Mouse (Mus musculus) olfactory bulb, adult 2 months (tissue): ENCODE results near the gene Olfr969. TPM values are rescaled to one million over a fixed set of nuclear protein-coding genes. Genes with fewer than 3 reads are reported as not detected.
"Not testable (repeated sequence)": the region's sequence is repeated elsewhere in the genome, so short reads cannot be mapped to it uniquely, and the experiment has no call there.

Experiments used
- H3K27ac ChIP-seq: fragments of 200-500 bp; 2 replicates; pipeline ENCODE4 v1.5.1; 2012; ENCODE audit warnings: low read depth, low read length; ENCODE audit not compliant: insufficient read depth
- H3K4me1 ChIP-seq: fragments of 200-500 bp; 2 replicates; pipeline ENCODE4 v1.6.1; 2012; ENCODE audit warnings: low read length; ENCODE audit not compliant: control insufficient read depth, insufficient read depth
- H3K4me3 ChIP-seq: fragments of 200-500 bp; 2 replicates; pipeline ENCODE4 v1.5.1; 2012; ENCODE audit warnings: mild to moderate bottlenecking, low read depth, low read length, moderate library complexity; ENCODE audit not compliant: insufficient read depth
- CTCF ChIP-seq: fragments of 200-500 bp; IDR thresholded peaks from 2 replicates; pipeline ENCODE4 v1.5.1; 2012; ENCODE audit warnings: low read depth, mild to moderate bottlenecking, low read length, moderate library complexity; ENCODE audit not compliant: insufficient read depth
- POLR2A ChIP-seq: fragments of 200-500 bp; IDR thresholded peaks from 2 replicates; pipeline ENCODE4 v1.6.1; 2012; ENCODE audit warnings: mild to moderate bottlenecking, low read depth, low read length, moderate library complexity; ENCODE audit not compliant: insufficient read depth
- WGBS: fragments of 180-500 bp; shearing (Covaris S2); methylation state at CpG from one replicate; pipeline ENCODE4 v1.1.7; 2018; 5-methylcytosine and 5-hydroxymethylcytosine counted together
- polyA plus RNA-seq: library from polyadenylated mRNA; stranded (reverse); fragments of >200 nt; gene quantifications from 2 replicates; pipeline ENCODE4 v1.2.4, GENCODE M21; 2012; ENCODE audit warnings: low replicate concordance; ENCODE audit not compliant: missing spikeins, insufficient read depth, insufficient read length

The Olfr969 gene
- polyA plus RNA-seq: not detected in 2 replicates

DNA sequence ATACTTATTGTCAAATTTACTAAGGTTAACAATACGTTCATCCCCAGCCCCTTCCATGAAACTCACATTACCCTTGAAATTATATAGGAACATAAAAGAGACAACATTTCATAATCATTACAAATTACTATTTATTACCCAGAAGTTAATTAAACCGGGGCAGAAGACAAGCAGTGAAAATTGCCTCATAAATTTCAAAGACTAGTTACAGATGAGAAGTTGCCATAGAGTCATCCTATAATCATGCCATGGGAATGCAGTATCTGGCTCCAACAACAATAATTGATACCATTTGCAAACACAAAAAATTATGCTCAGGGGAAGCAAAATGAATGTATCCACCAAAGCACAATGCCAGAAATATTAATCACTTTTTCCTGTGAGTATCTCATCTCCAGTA lies at the start of gene Olfr969:
Olfr969 (plus strand) TSS at position 388 of the 400 bp plus-strand sequence.
- Histone ChIP-seq H3K27ac (no peak within 1 kb of the TSS), H3K4me3 (no peak within 1 kb of the TSS), H3K4me1 (no peaks in the 10 kb centered on the region)
- TF ChIP-seq POLR2A (no peak), CTCF (no peak)
- WGBS: 54% methylated on average over 2 of the region's 2 CpGs

DNA sequence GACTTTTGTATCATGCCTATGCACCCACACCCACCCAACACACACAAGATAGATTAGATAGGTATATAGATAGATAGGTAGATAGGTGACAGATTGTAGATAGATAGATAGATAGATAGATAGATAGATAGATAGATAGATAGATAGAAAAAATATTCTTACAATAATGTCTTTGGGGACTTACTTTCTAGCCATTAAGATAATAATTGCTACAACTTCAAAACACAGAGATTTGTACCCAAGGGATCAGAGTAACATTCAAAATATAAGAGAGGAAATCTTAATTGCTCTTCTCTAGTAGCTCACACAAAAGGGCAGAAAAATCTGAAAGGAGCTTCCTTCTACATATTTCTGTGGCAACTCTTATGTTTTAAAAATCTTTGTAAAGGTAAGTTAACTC lies 44.8 kb upstream of the Olfr969 start, which contains the start of gene Olfr967:
Olfr967 (plus strand) TSS at position 301 of the 400 bp plus-strand sequence.
- TF ChIP-seq POLR2A: no peak
- TF ChIP-seq CTCF: no peak
- Histone ChIP-seq H3K27ac (no peak within 1 kb of the TSS), H3K4me3 (no peak within 1 kb of the TSS), H3K4me1 (no peaks in the 10 kb centered on the region)

DNA sequence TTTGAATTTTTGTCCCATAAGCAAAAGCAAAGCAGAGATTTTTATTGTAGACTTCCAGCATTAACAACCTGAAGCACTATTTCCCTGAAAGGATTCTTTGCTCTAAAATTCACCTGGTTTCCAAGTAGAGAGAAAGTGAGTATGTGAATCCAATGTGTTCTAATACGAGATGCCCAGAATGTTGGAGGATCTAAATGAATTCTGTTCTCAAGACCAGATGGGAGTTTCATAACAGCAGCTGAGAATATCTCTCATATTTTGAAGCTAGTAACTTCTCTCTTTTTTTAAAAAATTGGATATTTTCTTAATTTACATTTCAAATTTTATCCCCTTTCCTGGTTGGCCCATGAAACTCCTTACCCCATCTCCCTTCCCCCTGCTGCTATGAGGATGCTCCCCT lies 44.3 kb upstream of the Olfr969 start:
- WGBS: 84% methylated on average over 1 of the region's 1 CpGs
- no peaks in the 10 kb centered on the region for H3K4me1 ChIP-seq
- H3K4me3 ChIP-seq: no peak overlapping the region
- no peak overlapping the region for H3K27ac ChIP-seq
- TF ChIP-seq CTCF (no peak), POLR2A (no peak)

GRCm38 (mm10) chr9:39783153-39783552 lies 7.6 kb upstream of the Olfr969 start, which contains the start of gene Olfr968:
Olfr968 (minus strand) TSS chr9:39783253.
- H3K4me1 ChIP-seq: no peaks in the 10 kb centered on the region
- H3K4me3 ChIP-seq: no peak within 1 kb of the TSS
- no peak within 1 kb of the TSS for H3K27ac ChIP-seq
- 80% methylated on average over 1 of the region's 1 CpGs for WGBS
- TF ChIP-seq POLR2A (no peak), CTCF (no peak)

DNA sequence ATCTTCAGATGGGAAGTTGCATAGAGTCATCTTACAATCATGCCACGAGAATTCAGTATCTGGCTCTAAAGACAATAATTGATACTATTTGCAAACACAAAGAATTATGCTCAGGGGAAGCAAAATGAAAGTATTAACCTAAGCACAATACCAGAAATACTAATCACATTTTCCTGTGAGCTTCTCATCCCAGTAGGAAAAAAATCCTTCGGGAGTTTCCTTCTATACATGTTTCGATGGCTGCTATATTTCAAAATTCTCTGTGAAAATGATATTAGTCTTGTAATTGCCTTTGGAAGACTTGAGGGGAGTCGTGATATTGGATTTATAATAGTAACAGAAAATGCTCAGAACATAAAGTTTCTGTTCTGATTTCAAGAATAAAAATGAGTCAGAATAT lies 17.8 kb downstream of the Olfr969 start, which contains the start of gene Olfr970:
Olfr970 (plus strand) TSS at position 301 of the 400 bp plus-strand sequence.
- 75% methylated on average over 4 of the region's 4 CpGs for WGBS
- Histone ChIP-seq H3K4me3 (no peak within 1 kb of the TSS), H3K4me1 (no peaks in the 10 kb centered on the region), H3K27ac (no peak within 1 kb of the TSS)
- TF ChIP-seq CTCF (no peak), POLR2A (no peak)

DNA sequence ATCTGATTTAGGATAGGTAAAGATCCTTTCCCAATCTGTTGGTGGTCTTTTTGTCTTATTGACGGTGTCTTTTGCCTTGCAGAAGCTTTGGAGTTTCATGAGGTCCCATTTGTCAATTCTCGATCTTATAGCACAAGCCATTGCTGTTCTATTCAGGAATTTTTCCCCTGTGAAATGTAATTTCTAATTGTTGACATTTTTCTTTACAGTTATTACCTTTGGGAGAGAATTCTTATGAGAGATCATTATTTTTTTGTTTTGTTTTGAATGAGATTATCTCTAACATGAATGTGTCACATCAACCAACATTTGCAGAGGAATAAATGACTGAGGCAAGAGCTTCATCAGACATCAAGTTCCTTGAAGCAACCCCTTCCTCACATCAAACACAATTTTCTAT lies 45.8 kb downstream of the Olfr969 start, which contains the start of gene Olfr971:
Olfr971 (plus strand) TSS at position 301 of the 400 bp plus-strand sequence.
- H3K4me1 ChIP-seq, H3K27ac ChIP-seq, H3K4me3 ChIP-seq: not testable (repeated sequence)
- WGBS: 88% methylated on average over 2 of the region's 2 CpGs

Other genes starting within 250 kb of the Olfr969 start
- not detected in 2 replicates for gene Olfr958, start 236.9 kb upstream of the Olfr969 start, polyA plus RNA-seq
- gene Olfr959, start 215.4 kb upstream of the Olfr969 start, polyA plus RNA-seq: not detected in 2 replicates
- not detected in 2 replicates for gene AW551984, start 186.5 kb upstream of the Olfr969 start, polyA plus RNA-seq
- gene Olfr148, start 180.3 kb upstream of the Olfr969 start, polyA plus RNA-seq: not detected in 2 replicates
- gene Olfr960, start 169.6 kb upstream of the Olfr969 start, polyA plus RNA-seq: not detected in 2 replicates
- not detected in 2 replicates for gene Olfr961, start 145.9 kb upstream of the Olfr969 start, polyA plus RNA-seq
- not detected in 2 replicates for gene Olfr963, start 123.7 kb upstream of the Olfr969 start, polyA plus RNA-seq
- not detected in 2 replicates for gene Olfr149, start 83.8 kb upstream of the Olfr969 start, polyA plus RNA-seq
- not detected in 2 replicates for gene Olfr965, start 79.6 kb upstream of the Olfr969 start, polyA plus RNA-seq
- gene Olfr150, start 60.0 kb upstream of the Olfr969 start, polyA plus RNA-seq: not detected in 2 replicates
- gene Olfr967, start 44.7 kb upstream of the Olfr969 start, polyA plus RNA-seq: not detected in 2 replicates
- gene Olfr968, start 7.7 kb upstream of the Olfr969 start, polyA plus RNA-seq: not detected in 2 replicates
- not detected in 2 replicates for gene Olfr970, start 17.9 kb downstream of the Olfr969 start, polyA plus RNA-seq
- not detected in 2 replicates for gene Olfr971, start 45.9 kb downstream of the Olfr969 start, polyA plus RNA-seq
- gene Olfr972, start 75.5 kb downstream of the Olfr969 start, polyA plus RNA-seq: not detected in 2 replicates
- not detected in 2 replicates for gene Olfr229, start 116.4 kb downstream of the Olfr969 start, polyA plus RNA-seq
- gene Olfr974, start 146.6 kb downstream of the Olfr969 start, polyA plus RNA-seq: not detected in 2 replicates
- gene Olfr975, start 161.1 kb downstream of the Olfr969 start, polyA plus RNA-seq: not detected in 2 replicates
- not detected in 2 replicates for gene Olfr976, start 170.2 kb downstream of the Olfr969 start, polyA plus RNA-seq
- gene Olfr978, start 201.2 kb downstream of the Olfr969 start, polyA plus RNA-seq: not detected in 2 replicates
- not detected in 2 replicates for gene Olfr979, start 212.5 kb downstream of the Olfr969 start, polyA plus RNA-seq
- gene Olfr980, start 218.6 kb downstream of the Olfr969 start, polyA plus RNA-seq: not detected in 2 replicates
- not detected in 2 replicates for gene Olfr981, start 230.5 kb downstream of the Olfr969 start, polyA plus RNA-seq